Mouse (Mus musculus) stomach, embryonic 14.5 days (tissue): ENCODE results near the gene Btrc. TPM values are rescaled to one million over a fixed set of nuclear protein-coding genes. Genes with fewer than 3 reads are reported as not detected.

ENCODE experiments used
- ATAC-seq: fragments of 200-750 bp; cut with Nextera tagmentation; 2 replicates; pipeline ENCODE4 v1.8.0; 2017; ENCODE audit warnings: low read depth, moderate TSS enrichment; ENCODE audit not compliant: insufficient number of reproducible peaks, insufficient read depth, low FRiP score
- H3K27ac ChIP-seq: fragments of 300-500 bp; sonication (generic); 2 replicates; pipeline ENCODE4 v1.5.1; 2014; ENCODE audit warnings: mild to moderate bottlenecking, low read length, moderate library complexity, mixed read lengths
- H3K27me3 ChIP-seq: fragments of 300-500 bp; sonication (generic); 2 replicates; pipeline ENCODE4 v1.6.1; 2014; ENCODE audit warnings: low read length, control low read depth, mixed read lengths; ENCODE audit not compliant: control insufficient read depth, insufficient read depth
- H3K36me3 ChIP-seq: fragments of 300-500 bp; sonication (generic); 2 replicates; pipeline ENCODE4 v1.6.1; 2014; ENCODE audit warnings: mild to moderate bottlenecking, control low read depth, low read length, moderate library complexity, mixed read lengths; ENCODE audit not compliant: control insufficient read depth, insufficient read depth
- H3K4me1 ChIP-seq: fragments of 300-500 bp; sonication (generic); 2 replicates; pipeline ENCODE4 v1.6.1; 2014; ENCODE audit warnings: low read length, control low read depth, mixed read lengths; ENCODE audit not compliant: control insufficient read depth, insufficient read depth
- H3K4me2 ChIP-seq: fragments of 300-500 bp; sonication (generic); replicated peaks from 2 replicates; pipeline ENCODE4 v1.6.1; 2014; ENCODE audit warnings: low read depth, low read length, control low read depth
- H3K4me3 ChIP-seq: fragments of 300-500 bp; sonication (generic); 2 replicates; pipeline ENCODE4 v1.5.1; 2014; ENCODE audit warnings: low read depth, low read length, control low read depth
- H3K9ac ChIP-seq: fragments of 300-500 bp; sonication (generic); replicated peaks from 2 replicates; pipeline ENCODE4 v1.6.1; 2014; ENCODE audit warnings: low read depth, mild to moderate bottlenecking, control low read depth, low read length, moderate library complexity, mixed read lengths
- H3K9me3 ChIP-seq: fragments of 300-500 bp; sonication (generic); 2 replicates; pipeline ENCODE4 v1.6.1; 2016; ENCODE audit warnings: low read depth, low read length, control low read depth; ENCODE audit not compliant: control insufficient read depth
- WGBS: fragments of 180-500 bp; shearing (Covaris S2); extraction: QIAGEN DNeasy Blood & Tissue Kit; methylation state at CpG from one replicate; pipeline ENCODE4 v1.1.7; 2014; 5-methylcytosine and 5-hydroxymethylcytosine counted together
- polyA plus RNA-seq: library from polyadenylated mRNA; unstranded; fragments of >200 nt; fragmentation: Nextera tagmentation; extraction: Ambion mirVana; gene quantifications from 2 replicates; pipeline ENCODE4 v1.2.1, GENCODE M21; 2014

Gene Btrc
- polyA plus RNA-seq, 1 experiment from 2014 or later, result 52.1 TPM

GRCm38 (mm10) chr19:45469760-45470159 is 106.2 kb downstream of the Btrc start:
- Histone ChIP-seq H3K4me2 (no peak overlapping the region), H3K9ac (no peak overlapping the region), H3K27me3 (no peaks in the 10 kb centered on the region), H3K9me3 (no peaks in the 10 kb centered on the region), H3K27ac (no peak overlapping the region), H3K36me3 (no peaks in the 10 kb centered on the region), H3K4me1 (peaks cover 7% of the 10 kb centered on the region), H3K4me3 (no peak overlapping the region)
- 96% methylated on average over 5 of the region's 5 CpGs for WGBS
- no peak for ATAC-seq

GRCm38 (mm10) chr19:45472691-45473520 is 109.4 kb downstream of the Btrc start:
- Histone ChIP-seq H3K27ac (no peak overlapping the region), H3K4me3 (no peak overlapping the region), H3K9ac (no peak overlapping the region), H3K27me3 (no peaks in the 10 kb centered on the region), H3K4me1 (peaks cover 18% of the 10 kb centered on the region), H3K36me3 (no peaks in the 10 kb centered on the region), H3K9me3 (no peaks in the 10 kb centered on the region), H3K4me2 (no peak overlapping the region)
- WGBS, result 69% methylated on average over 11 of the region's 11 CpGs
- no peak for ATAC-seq

- Histone ChIP-seq H3K27ac (no peak overlapping the region), H3K27me3 (no peaks in the 10 kb centered on the region), H3K4me1 (peaks cover 18% of the 10 kb centered on the region), H3K9me3 (no peaks in the 10 kb centered on the region), H3K36me3 (no peaks in the 10 kb centered on the region), H3K4me2 (no peak overlapping the region), H3K9ac (no peak overlapping the region), H3K4me3 (no peak overlapping the region)
- 58% methylated on average over 4 of the region's 4 CpGs for WGBS
- ATAC-seq, result no peak
Measured at GRCm38 (mm10) chr19:45474686-45475085, 111.2 kb downstream of the Btrc start.

GRCm38 (mm10) chr19:45475928-45476553 is 112.5 kb downstream of the Btrc start:
- no peak for ATAC-seq
- 58% methylated on average over 24 of the region's 24 CpGs for WGBS
- Histone ChIP-seq H3K27ac (no peak overlapping the region), H3K4me3 (no peak overlapping the region), H3K9me3 (no peaks in the 10 kb centered on the region), H3K27me3 (no peaks in the 10 kb centered on the region), H3K36me3 (no peaks in the 10 kb centered on the region), H3K4me2 (no peak overlapping the region), H3K4me1 (peaks cover 18% of the 10 kb centered on the region), H3K9ac (no peak overlapping the region)

GRCm38 (mm10) chr19:45479548-45479947 is 116.0 kb downstream of the Btrc start:
- Histone ChIP-seq H3K27me3 (no peaks in the 10 kb centered on the region), H3K36me3 (no peaks in the 10 kb centered on the region; the same call in 1 of the 2 replicates), H3K4me2 (no peak overlapping the region), H3K4me3 (no peak overlapping the region), H3K27ac (no peak overlapping the region), H3K9me3 (no peaks in the 10 kb centered on the region), H3K9ac (no peak overlapping the region), H3K4me1 (peaks cover 11% of the 10 kb centered on the region)
- 56% methylated on average over 6 of the region's 6 CpGs for WGBS
- no peak for ATAC-seq

- H3K9me3 ChIP-seq, result no peaks in the 10 kb centered on the region
- ATAC-seq, result no peak
- H3K27ac ChIP-seq, result no peak overlapping the region
- no peaks in the 10 kb centered on the region; the same call in 1 of the 2 replicates for H3K36me3 ChIP-seq
- H3K9ac ChIP-seq, result no peak overlapping the region
- no peak overlapping the region for H3K4me3 ChIP-seq
- 81% methylated on average over 2 of the region's 2 CpGs for WGBS
- no peaks in the 10 kb centered on the region for H3K27me3 ChIP-seq
- peaks cover 11% of the 10 kb centered on the region for H3K4me1 ChIP-seq
- no peak overlapping the region for H3K4me2 ChIP-seq
Measured at GRCm38 (mm10) chr19:45480490-45480889, 117.0 kb downstream of the Btrc start.

GRCm38 (mm10) chr19:45480951-45481350 is 117.4 kb downstream of the Btrc start:
- Histone ChIP-seq H3K4me2 (no peak overlapping the region), H3K4me1 (peaks cover 9% of the 10 kb centered on the region), H3K36me3 (no peaks in the 10 kb centered on the region; the same call in 1 of the 2 replicates), H3K4me3 (no peak overlapping the region), H3K27me3 (no peaks in the 10 kb centered on the region), H3K9ac (no peak overlapping the region), H3K9me3 (no peaks in the 10 kb centered on the region), H3K27ac (no peak overlapping the region)
- WGBS, result 85% methylated on average over 4 of the region's 4 CpGs
- ATAC-seq, result no peak

GRCm38 (mm10) chr19:45483470-45483869 is 119.9 kb downstream of the Btrc start:
- 79% methylated on average over 2 of the region's 2 CpGs for WGBS
- Histone ChIP-seq H3K4me1 (no peaks in the 10 kb centered on the region), H3K4me3 (no peak overlapping the region), H3K27me3 (no peaks in the 10 kb centered on the region), H3K36me3 (no peaks in the 10 kb centered on the region; the same call in 1 of the 2 replicates), H3K9me3 (no peaks in the 10 kb centered on the region), H3K27ac (no peak overlapping the region), H3K9ac (no peak overlapping the region), H3K4me2 (no peak overlapping the region)
- ATAC-seq, result no peak
